Mouse (Mus musculus): ENCODE data around the gene RPS10-NUDT3. TPM values are rescaled to one million over a fixed set of nuclear protein-coding genes. Genes with fewer than 3 reads are reported as not detected.
A peak's percentile ranks its signal among the peaks of the same experiment; 100 is the strongest.

The RPS10-NUDT3 gene
- polyA plus RNA-seq, 1 experiment from 2014 or later = not detected

DNA sequence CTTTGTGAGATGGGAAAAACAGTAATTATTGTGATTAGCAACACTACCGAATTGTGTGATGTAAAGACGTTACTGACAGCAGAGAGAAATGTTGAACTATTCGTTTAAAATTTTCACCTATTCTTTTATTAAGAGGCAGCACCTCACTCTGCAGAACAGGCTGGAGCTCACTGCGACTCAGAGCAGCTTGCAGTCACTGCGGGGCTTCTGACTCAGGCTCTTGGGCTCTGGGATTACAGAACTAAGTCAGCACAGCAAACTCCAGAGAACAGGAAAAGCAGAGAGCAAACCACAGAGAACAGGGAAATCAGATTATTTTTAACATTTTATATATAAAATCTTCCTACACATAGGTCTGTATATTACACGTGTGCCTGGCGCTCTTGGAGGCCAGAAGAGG lies 25.4 kb downstream of the RPS10-NUDT3 start:
- H3K4me1 ChIP-seq (replicated peaks) = peaks cover 70% of the 10 kb centered on the region
- no peak overlapping the region for H3K4me2 ChIP-seq
- H3K27ac ChIP-seq (ENCODE audit: poor library complexity, severe bottlenecking) = no peak overlapping the region
- no peak for ATAC-seq (ENCODE audit: insufficient number of reproducible peaks, low FRiP score)
- H3K4me3 ChIP-seq = no peak overlapping the region
- WGBS = 89% methylated on average over 7 of the region's 7 CpGs
- no peaks in the 10 kb centered on the region for H3K27me3 ChIP-seq (replicated peaks)
- no peak overlapping the region for H3K9ac ChIP-seq
- no peaks in the 10 kb centered on the region for H3K9me3 ChIP-seq (replicated peaks)
- H3K36me3 ChIP-seq = peaks cover 8% of the 10 kb centered on the region; the same call in 1 of the 2 replicates

DNA sequence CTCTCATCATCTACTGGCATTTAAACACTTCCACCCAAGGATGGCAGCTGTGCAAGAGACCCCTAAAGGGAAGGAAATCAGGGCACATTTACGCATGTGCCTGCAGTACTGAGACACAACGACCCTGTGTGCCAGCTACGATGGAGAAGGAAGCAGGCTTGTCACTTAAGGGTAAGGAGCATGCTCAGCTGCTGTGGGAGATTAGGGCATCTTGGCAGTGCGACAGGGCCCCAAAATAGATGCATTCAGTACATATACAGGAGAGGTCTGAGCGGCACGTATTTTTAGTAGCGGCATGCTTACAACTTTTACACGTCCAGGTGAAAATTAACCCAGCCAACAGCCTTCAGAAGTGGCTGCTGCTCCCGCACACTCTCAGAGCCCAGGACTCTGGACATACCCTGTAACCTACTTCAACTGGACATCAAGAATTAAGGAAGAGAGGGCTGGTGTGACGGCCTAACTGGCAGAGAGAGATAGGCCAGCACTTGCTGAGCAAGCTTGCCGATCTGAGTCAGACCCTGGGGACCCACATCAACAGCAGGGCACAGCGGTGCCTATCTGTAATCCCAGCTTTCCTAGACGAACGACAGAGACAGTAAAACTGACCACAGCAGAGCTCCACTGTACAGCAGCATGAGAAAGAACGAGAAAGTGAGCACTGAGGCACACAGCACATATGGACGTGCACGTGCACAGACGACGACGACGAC lies 31.3 kb downstream of the RPS10-NUDT3 start:
- Histone ChIP-seq H3K27ac (ENCODE audit: poor library complexity, severe bottlenecking) (peak overlapping the region; percentile 92), H3K4me3 (no peak overlapping the region), H3K27me3 (replicated peaks) (no peaks in the 10 kb centered on the region), H3K36me3 (0 out of 2 replicates have a peak, but pooled peaks cover 4% of the 10 kb centered on the region), H3K9me3 (replicated peaks) (no peaks in the 10 kb centered on the region), H3K4me2 (peak overlapping the region; percentile 48), H3K9ac (peak overlapping the region; percentile 55; the same call in 1 of the 2 replicates), H3K4me1 (replicated peaks) (peaks cover 75% of the 10 kb centered on the region)
- WGBS = 39% methylated on average over 21 of the region's 21 CpGs
- no peak for ATAC-seq (ENCODE audit: insufficient number of reproducible peaks, low FRiP score)

DNA sequence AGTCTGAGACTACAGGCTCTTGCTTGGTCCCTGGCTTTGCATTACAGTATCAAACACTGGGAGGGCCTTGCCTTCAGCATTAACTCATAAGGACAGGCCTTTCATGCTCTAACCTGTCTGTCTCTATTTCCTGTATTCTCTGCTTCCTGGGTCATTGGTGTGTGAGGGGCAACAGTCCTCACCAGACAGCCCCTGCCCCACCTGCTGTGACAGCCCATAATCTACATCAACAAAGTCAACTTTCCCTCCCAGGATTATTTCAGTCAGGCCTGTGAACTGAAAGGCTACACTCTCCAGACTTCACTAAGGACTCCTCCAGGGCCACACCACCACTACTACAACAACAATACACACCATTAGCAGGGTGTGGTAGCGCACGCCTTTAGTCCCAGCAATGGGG lies 32.0 kb downstream of the RPS10-NUDT3 start:
- whole genome bisulfite sequencing = 78% methylated on average over 2 of the region's 2 CpGs
- Histone ChIP-seq H3K36me3 (no peaks in the 10 kb centered on the region), H3K4me1 (replicated peaks) (peaks cover 80% of the 10 kb centered on the region), H3K4me2 (peak overlapping the region; percentile 48), H3K9ac (peak overlapping the region; percentile 24; the same call in 1 of the 2 replicates), H3K4me3 (no peak overlapping the region), H3K27me3 (replicated peaks) (no peaks in the 10 kb centered on the region), H3K27ac (ENCODE audit: poor library complexity, severe bottlenecking) (peak overlapping the region; percentile 92), H3K9me3 (replicated peaks) (no peaks in the 10 kb centered on the region)
- ATAC-seq (ENCODE audit: insufficient number of reproducible peaks, low FRiP score) = no peak

DNA sequence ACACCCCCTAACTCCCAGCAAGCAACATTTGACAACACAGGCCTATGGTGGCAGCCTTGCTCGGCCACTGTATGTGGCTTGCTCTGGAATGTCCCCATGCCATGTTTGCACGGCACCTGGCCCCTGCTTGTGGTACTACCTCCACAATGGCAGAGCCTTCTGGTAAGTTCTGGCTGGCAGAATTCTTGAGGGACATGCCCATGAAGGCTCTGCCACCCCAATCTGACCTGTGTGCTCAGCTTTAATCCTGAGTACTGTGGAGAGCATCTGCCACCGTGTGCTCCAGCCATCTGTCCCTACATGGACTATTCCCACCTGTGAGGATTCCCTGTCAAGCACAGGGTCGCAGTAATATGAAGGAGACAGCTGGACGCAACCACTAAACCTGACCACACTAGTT lies 34.2 kb downstream of the RPS10-NUDT3 start:
- Histone ChIP-seq H3K36me3 (peaks cover 8% of the 10 kb centered on the region), H3K27ac (ENCODE audit: poor library complexity, severe bottlenecking) (no peak overlapping the region), H3K9me3 (replicated peaks) (no peaks in the 10 kb centered on the region), H3K4me3 (no peak overlapping the region), H3K9ac (no peak overlapping the region), H3K27me3 (replicated peaks) (no peaks in the 10 kb centered on the region), H3K4me1 (replicated peaks) (peaks cover 86% of the 10 kb centered on the region), H3K4me2 (no peak overlapping the region)
- 72% methylated on average over 5 of the region's 5 CpGs for WGBS
- no peak for ATAC-seq (ENCODE audit: insufficient number of reproducible peaks, low FRiP score)

DNA sequence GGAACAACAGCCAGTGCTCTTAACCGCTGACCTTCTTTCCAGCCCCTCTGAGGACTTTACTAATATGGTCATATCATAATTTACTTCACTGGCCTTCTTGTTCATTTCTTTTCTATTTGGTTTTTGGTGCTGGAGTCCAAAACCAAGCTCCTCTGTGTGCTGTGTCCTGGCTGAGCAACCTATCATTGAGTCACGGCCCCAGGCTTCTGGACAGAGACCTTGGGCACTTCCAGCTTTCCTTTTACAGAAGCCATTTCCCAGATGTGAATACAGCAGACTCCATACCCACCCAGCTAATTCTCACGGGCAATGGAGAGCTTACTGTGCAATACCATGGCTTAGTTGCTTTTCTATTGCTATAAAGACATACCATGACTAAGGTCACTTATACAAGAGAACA lies 34.7 kb downstream of the RPS10-NUDT3 start:
- WGBS = 86% methylated on average over 3 of the region's 3 CpGs
- H3K4me3 ChIP-seq = no peak overlapping the region
- H3K36me3 ChIP-seq = peaks cover 14% of the 10 kb centered on the region
- no peak overlapping the region for H3K4me2 ChIP-seq
- no peaks in the 10 kb centered on the region for H3K27me3 ChIP-seq (replicated peaks)
- no peak overlapping the region for H3K27ac ChIP-seq (ENCODE audit: poor library complexity, severe bottlenecking)
- H3K4me1 ChIP-seq (replicated peaks) = peaks cover 86% of the 10 kb centered on the region
- no peaks in the 10 kb centered on the region for H3K9me3 ChIP-seq (replicated peaks)
- ATAC-seq (ENCODE audit: insufficient number of reproducible peaks, low FRiP score) = no peak
- H3K9ac ChIP-seq = no peak overlapping the region

DNA sequence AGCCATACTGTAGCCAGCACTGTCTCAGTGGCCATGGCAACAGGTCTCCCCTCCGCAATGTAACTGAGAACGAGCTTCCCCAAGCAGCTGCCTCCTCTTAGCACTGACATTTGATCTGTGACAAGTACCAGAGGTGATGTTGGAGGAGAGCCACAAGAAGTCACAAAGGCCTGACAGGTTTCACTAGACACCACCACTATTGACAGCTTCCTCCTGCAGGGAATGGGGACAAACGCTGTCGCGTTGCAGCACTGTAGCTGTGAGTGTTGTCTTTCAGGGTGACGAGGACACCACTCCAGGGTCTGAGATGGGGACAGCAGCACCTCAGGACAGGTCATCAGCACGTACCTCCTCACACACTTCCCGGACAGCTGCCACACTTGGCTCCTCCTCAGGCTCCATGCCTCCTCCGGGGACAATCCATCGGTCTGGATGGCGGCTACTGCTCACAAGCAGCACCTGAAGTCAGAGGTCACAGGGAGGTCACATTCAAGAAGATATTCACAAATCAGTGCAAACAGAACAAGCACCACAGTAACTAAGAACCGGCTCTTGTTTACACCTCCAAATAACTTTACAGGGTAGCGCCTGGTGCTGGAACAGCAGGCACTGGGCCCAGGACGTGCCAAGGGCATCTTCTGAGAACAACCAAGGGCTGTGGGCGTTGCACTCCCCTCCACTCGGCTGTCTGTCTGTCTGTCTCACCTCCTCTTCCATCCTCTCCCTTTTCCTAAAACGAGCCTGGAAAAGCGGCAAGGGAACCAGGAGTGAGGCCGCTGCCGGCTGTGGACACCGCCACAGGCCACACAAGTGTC lies 38.4 kb downstream of the RPS10-NUDT3 start:
- peak overlapping the region; percentile 12; the same call in 1 of the 2 replicates for H3K9ac ChIP-seq
- peak overlapping the region; percentile 20 for H3K4me2 ChIP-seq
- WGBS = 49% methylated on average over 21 of the region's 21 CpGs
- peaks cover 77% of the 10 kb centered on the region for H3K4me1 ChIP-seq (replicated peaks)
- H3K4me3 ChIP-seq = no peak overlapping the region
- no peaks in the 10 kb centered on the region for H3K27me3 ChIP-seq (replicated peaks)
- no peaks in the 10 kb centered on the region for H3K9me3 ChIP-seq (replicated peaks)
- ATAC-seq (ENCODE audit: insufficient number of reproducible peaks, low FRiP score) = peak; percentile 68
- H3K27ac ChIP-seq (ENCODE audit: poor library complexity, severe bottlenecking) = peak overlapping the region; percentile 79
- peaks cover 45% of the 10 kb centered on the region for H3K36me3 ChIP-seq

DNA sequence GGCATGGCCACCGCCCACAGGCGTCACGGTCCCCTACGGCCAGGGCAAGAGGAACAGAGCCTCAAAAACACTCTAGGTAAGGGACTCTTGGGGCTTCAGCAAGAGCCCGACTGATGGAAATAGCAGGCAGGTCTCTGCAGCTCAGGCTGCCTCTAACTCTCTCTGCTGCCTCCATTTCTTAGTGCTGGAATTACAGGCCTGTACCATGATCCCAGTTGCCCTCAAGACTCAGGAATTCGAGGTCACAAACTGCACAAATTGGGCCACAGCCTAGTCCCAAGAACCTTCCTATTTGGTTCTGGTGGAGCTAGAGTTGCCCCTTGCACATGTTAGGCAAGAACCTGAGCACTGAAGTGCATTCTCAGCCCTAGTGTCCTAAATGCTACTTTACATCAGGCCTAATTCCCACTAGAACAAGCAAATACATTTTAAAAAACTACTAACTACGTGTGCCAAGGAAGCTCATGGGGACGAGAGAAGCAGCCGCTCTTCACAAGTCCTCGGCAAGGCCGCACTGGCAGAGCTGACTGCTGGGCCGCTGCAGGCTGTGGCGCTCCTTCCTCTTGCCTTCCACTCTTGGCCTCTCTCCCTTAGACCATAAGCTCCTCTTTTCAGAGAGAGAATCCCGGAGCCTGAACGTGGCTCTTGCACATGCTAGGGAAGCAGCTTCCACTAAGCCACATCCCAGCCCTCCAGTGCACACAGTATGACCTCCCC lies 39.2 kb downstream of the RPS10-NUDT3 start:
- 62% methylated on average over 15 of the region's 15 CpGs for WGBS
- Histone ChIP-seq H3K4me2 (peak overlapping the region; percentile 29; the same call in 1 of the 2 replicates), H3K9ac (peak overlapping the region; percentile 52)

DNA sequence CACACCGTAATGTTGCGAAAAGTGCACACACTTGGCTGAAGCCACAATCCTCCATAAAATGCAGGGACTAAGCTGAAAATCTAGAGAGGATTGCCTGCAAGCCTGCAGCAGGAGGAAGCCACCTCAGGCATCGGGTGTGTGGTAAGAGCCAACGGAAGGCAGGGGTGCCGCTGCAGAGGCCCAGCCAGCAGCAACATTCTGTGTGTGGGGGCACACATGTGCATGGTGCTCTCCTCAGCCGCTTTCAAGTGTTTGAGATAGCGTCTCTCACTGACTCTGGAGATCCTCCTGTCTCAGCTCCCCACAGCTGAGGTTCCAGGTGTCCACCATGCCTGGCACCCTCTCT lies 42.5 kb downstream of the RPS10-NUDT3 start:
- H3K4me1 ChIP-seq (replicated peaks) = peaks cover 90% of the 10 kb centered on the region
- H3K4me3 ChIP-seq = no peak overlapping the region
- H3K27ac ChIP-seq (ENCODE audit: poor library complexity, severe bottlenecking) = no peak overlapping the region; the same call in 1 of the 2 replicates
- H3K9me3 ChIP-seq (replicated peaks) = no peaks in the 10 kb centered on the region
- H3K9ac ChIP-seq = no peak overlapping the region
- no peak for ATAC-seq (ENCODE audit: insufficient number of reproducible peaks, low FRiP score)
- no peak overlapping the region for H3K4me2 ChIP-seq
- no peaks in the 10 kb centered on the region for H3K27me3 ChIP-seq (replicated peaks)
- 95% methylated on average over 7 of the region's 7 CpGs for WGBS
- H3K36me3 ChIP-seq = peaks cover 48% of the 10 kb centered on the region

More for the DNA sequence above, 39.2 kb downstream of the RPS10-NUDT3 start:
- H3K4me3 ChIP-seq = no peak overlapping the region
- H3K27me3 ChIP-seq (replicated peaks) = no peaks in the 10 kb centered on the region
- H3K4me1 ChIP-seq (replicated peaks) = peaks cover 77% of the 10 kb centered on the region
- peaks cover 45% of the 10 kb centered on the region for H3K36me3 ChIP-seq
- H3K9me3 ChIP-seq (replicated peaks) = no peaks in the 10 kb centered on the region
- peak overlapping the region; percentile 79 for H3K27ac ChIP-seq (ENCODE audit: poor library complexity, severe bottlenecking)
- no peak for ATAC-seq (ENCODE audit: insufficient number of reproducible peaks, low FRiP score)

DNA sequence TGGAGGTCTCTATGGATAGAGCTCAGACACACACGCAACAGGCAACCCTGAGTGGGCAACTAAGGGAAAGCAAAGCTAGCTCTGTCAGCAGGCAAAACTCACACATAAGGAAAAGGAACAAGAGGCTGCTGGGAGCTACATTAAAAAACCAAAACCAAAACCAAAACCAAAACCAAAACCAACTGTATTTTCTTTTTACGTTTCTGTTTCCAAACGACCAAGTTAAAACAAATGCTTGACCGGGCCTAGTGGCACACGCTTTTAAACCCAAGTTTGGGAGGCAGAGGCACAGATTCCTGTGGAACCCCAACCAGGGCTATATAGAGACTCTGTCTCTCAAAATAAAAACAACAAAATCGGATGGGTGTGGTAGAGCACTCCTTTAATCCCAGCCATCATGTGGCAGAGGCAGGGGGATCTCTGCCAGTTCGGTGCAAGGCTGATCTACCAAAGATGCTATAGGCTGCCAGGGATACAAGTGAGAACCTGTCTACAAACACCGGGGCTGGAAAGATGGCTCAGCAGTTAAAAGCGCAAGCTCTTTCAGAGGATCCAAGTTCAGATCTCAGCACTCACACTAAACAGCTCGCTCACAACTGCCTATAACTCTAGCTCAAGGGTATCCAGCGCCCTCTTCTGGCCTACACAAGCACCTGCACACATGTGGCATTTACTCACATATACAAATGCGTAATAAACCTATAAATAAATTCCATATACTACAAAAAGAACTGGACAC lies 43.0 kb downstream of the RPS10-NUDT3 start:
- Histone ChIP-seq H3K4me2 (no peak overlapping the region), H3K27ac (ENCODE audit: poor library complexity, severe bottlenecking) (peak overlapping the region; percentile 58; the same call in 1 of the 2 replicates), H3K9me3 (replicated peaks) (no peaks in the 10 kb centered on the region), H3K9ac (0 out of 2 replicates have a peak overlapping the region, but pooled peaks have one; percentile 42), H3K4me1 (replicated peaks) (peaks cover 90% of the 10 kb centered on the region), H3K4me3 (no peak overlapping the region), H3K36me3 (peaks cover 48% of the 10 kb centered on the region), H3K27me3 (replicated peaks) (no peaks in the 10 kb centered on the region)
- ATAC-seq (ENCODE audit: insufficient number of reproducible peaks, low FRiP score) = no peak
- WGBS = 89% methylated on average over 12 of the region's 12 CpGs

DNA sequence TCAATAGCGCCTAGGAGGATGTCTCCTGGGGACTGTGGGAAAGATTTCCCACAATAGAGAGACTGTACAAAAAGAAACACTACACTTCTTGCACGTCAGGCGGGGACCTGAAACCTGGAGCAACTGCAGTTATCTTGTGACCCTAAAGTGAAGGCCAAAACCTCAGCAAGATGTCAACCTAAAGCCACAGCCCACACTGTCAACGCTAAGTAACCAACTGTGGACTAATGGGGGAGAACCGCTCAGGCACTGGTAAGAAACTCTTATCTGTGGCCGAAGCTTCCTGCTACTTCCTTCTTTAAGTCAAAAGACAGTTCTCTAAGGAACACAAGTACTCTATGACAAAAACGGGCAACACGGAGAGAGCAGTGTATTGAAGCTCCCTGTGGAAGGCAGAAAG lies 46.8 kb downstream of the RPS10-NUDT3 start:
- ATAC-seq (ENCODE audit: insufficient number of reproducible peaks, low FRiP score) = no peak
- Histone ChIP-seq H3K36me3 (peaks cover 37% of the 10 kb centered on the region), H3K27ac (ENCODE audit: poor library complexity, severe bottlenecking) (peak overlapping the region; percentile 12; the same call in 1 of the 2 replicates), H3K9me3 (replicated peaks) (no peaks in the 10 kb centered on the region), H3K4me2 (no peak overlapping the region), H3K4me1 (replicated peaks) (peaks cover 80% of the 10 kb centered on the region), H3K9ac (0 out of 2 replicates have a peak overlapping the region, but pooled peaks have one; percentile 23), H3K27me3 (replicated peaks) (no peaks in the 10 kb centered on the region), H3K4me3 (no peak overlapping the region)
- 47% methylated on average over 8 of the region's 8 CpGs for WGBS

Measured in heart, embryonic 12.5 days (tissue).